Mouse (Mus musculus) kidney, postnatal 0 days (tissue): ENCODE measurements at regions not wholly inside any gene's neighbourhood (a gene's known extent, or its start where the extent isn't known, plus 50 kb on each side); places are given as distances from the start of the nearest gene placed in this dataset.
"Not testable (repeated sequence)": the region's sequence is repeated elsewhere in the genome, so short reads cannot be mapped to it uniquely, and the experiment has no call there.

Source experiments
- ATAC-seq: fragments of 200-750 bp; cut with Nextera tagmentation; replicated peaks from 2 replicates; pipeline ENCODE4 v1.8.0; 2017; ENCODE audit warnings: low read depth, moderate number of reproducible peaks, moderate TSS enrichment, moderate library complexity; ENCODE audit not compliant: low FRiP score
- DNase-seq: peaks from one replicate; pipeline ENCODE4 v3.0.0-alpha.2; 2016; ENCODE audit warnings: low spot score
- H3K27ac ChIP-seq: fragments of 300-500 bp; sonication (generic); 2 replicates; pipeline ENCODE4 v1.5.1; 2014; ENCODE audit warnings: mild to moderate bottlenecking
- H3K27me3 ChIP-seq: fragments of 300-500 bp; sonication (generic); 2 replicates; pipeline ENCODE4 v1.6.1; 2014; ENCODE audit warnings: low read length, mixed read lengths; ENCODE audit not compliant: insufficient read depth
- H3K36me3 ChIP-seq: fragments of 300-500 bp; sonication (generic); 2 replicates; pipeline ENCODE4 v1.6.1; 2014; ENCODE audit warnings: low read length, mixed read lengths; ENCODE audit not compliant: insufficient read depth
- H3K4me1 ChIP-seq: fragments of 300-500 bp; sonication (generic); replicated peaks from 2 replicates; pipeline ENCODE4 v1.6.1; 2014; ENCODE audit warnings: antibody characterized with exemption, low read length, mixed read lengths; ENCODE audit not compliant: insufficient read depth
- H3K4me2 ChIP-seq: fragments of 300-500 bp; sonication (generic); 2 replicates; pipeline ENCODE4 v1.6.1; 2014; ENCODE audit warnings: mild to moderate bottlenecking, low read length, moderate library complexity, mixed read lengths
- H3K4me3 ChIP-seq: fragments of 300-500 bp; sonication (generic); replicated peaks from 2 replicates; pipeline ENCODE4 v1.5.1; 2014; ENCODE audit warnings: low read depth, low read length
- H3K9ac ChIP-seq: fragments of 300-500 bp; sonication (generic); 2 replicates; pipeline ENCODE4 v1.6.1; 2014; ENCODE audit warnings: low read depth, low read length
- H3K9me3 ChIP-seq: fragments of 300-500 bp; sonication (generic); replicated peaks from 2 replicates; pipeline ENCODE4 v1.6.1; 2016; ENCODE audit warnings: low read length, inconsistent platforms, mixed read lengths
- CTCF ChIP-seq: IDR thresholded peaks from 2 replicates; pipeline ENCODE4 v1.5.1; 2016; ENCODE audit warnings: antibody characterized with exemption, low read depth, mild to moderate bottlenecking, moderate library complexity
- WGBS: fragments of 180-500 bp; shearing (Covaris S2); extraction: QIAGEN DNeasy Blood & Tissue Kit; methylation state at CpG from one replicate; pipeline ENCODE4 v1.1.7; 2014; 5-methylcytosine and 5-hydroxymethylcytosine counted together

GRCm38 (mm10) chr5:12759634-12760033, 365.6 kb upstream of the Sema3a start:
- Histone ChIP-seq H3K36me3 (no peaks in the 10 kb centered on the region), H3K27me3 (no peaks in the 10 kb centered on the region), H3K27ac (no peak overlapping the region), H3K9ac (no peak overlapping the region), H3K4me1 (no peaks in the 10 kb centered on the region), H3K4me3 (no peak overlapping the region), H3K9me3 (no peaks in the 10 kb centered on the region), H3K4me2 (no peak overlapping the region)
- DNase-seq (no peak), ATAC-seq (no peak)
- no peak for TF ChIP-seq CTCF

GRCm38 (mm10) chr5:12767383-12767782, 357.8 kb upstream of the Sema3a start:
- no peak overlapping the region for H3K27ac ChIP-seq
- ATAC-seq (no peak), DNase-seq (no peak)
- TF ChIP-seq CTCF, result no peak
- H3K36me3 ChIP-seq, result no peaks in the 10 kb centered on the region
- no peaks in the 10 kb centered on the region for H3K27me3 ChIP-seq
- H3K4me2 ChIP-seq, result no peak overlapping the region
- 86% methylated on average over 1 of the region's 1 CpGs for WGBS
- no peak overlapping the region for H3K4me3 ChIP-seq
- no peak overlapping the region for H3K9ac ChIP-seq
- H3K9me3 ChIP-seq, result no peaks in the 10 kb centered on the region
- H3K4me1 ChIP-seq, result no peaks in the 10 kb centered on the region

GRCm38 (mm10) chr5:12782681-12783080, 342.5 kb upstream of the Sema3a start:
- H3K9ac ChIP-seq, result no peak overlapping the region
- DNase-seq, result no peak
- 94% methylated on average over 3 of the region's 3 CpGs for WGBS
- ATAC-seq, result no peak
- H3K4me2 ChIP-seq, result no peak overlapping the region
- no peaks in the 10 kb centered on the region for H3K9me3 ChIP-seq
- H3K27me3 ChIP-seq, result no peaks in the 10 kb centered on the region
- no peaks in the 10 kb centered on the region for H3K4me1 ChIP-seq
- no peak overlapping the region for H3K4me3 ChIP-seq
- H3K27ac ChIP-seq, result no peak overlapping the region
- TF ChIP-seq CTCF, result no peak
- H3K36me3 ChIP-seq, result no peaks in the 10 kb centered on the region

GRCm38 (mm10) chr5:12808729-12809128, 316.5 kb upstream of the Sema3a start:
- no peak overlapping the region for H3K27ac ChIP-seq
- no peaks in the 10 kb centered on the region for H3K27me3 ChIP-seq
- no peak for TF ChIP-seq CTCF
- no peaks in the 10 kb centered on the region for H3K9me3 ChIP-seq
- no peaks in the 10 kb centered on the region for H3K36me3 ChIP-seq
- H3K4me2 ChIP-seq, result no peak overlapping the region
- DNase-seq (no peak), ATAC-seq (no peak)
- H3K9ac ChIP-seq, result no peak overlapping the region
- 67% methylated on average over 1 of the region's 1 CpGs for WGBS
- H3K4me1 ChIP-seq, result no peaks in the 10 kb centered on the region
- H3K4me3 ChIP-seq, result no peak overlapping the region

GRCm38 (mm10) chr5:12809884-12810283, 315.3 kb upstream of the Sema3a start:
- no peak for ATAC-seq
- no peak overlapping the region for H3K27ac ChIP-seq
- no peaks in the 10 kb centered on the region for H3K36me3 ChIP-seq
- no peak overlapping the region for H3K4me3 ChIP-seq
- H3K4me2 ChIP-seq, result no peak overlapping the region
- no peaks in the 10 kb centered on the region for H3K4me1 ChIP-seq
- no peak overlapping the region for H3K9ac ChIP-seq
- H3K27me3 ChIP-seq, result no peaks in the 10 kb centered on the region
- TF ChIP-seq CTCF, result no peak
- 72% methylated on average over 2 of the region's 2 CpGs for WGBS
- no peak for DNase-seq
- H3K9me3 ChIP-seq, result no peaks in the 10 kb centered on the region

GRCm38 (mm10) chr5:12847207-12847606, 278.0 kb upstream of the Sema3a start:
- not testable (repeated sequence) for H3K4me2 ChIP-seq, H3K27ac ChIP-seq, H3K9me3 ChIP-seq, DNase-seq, H3K4me1 ChIP-seq, H3K4me3 ChIP-seq, ATAC-seq, H3K27me3 ChIP-seq, H3K9ac ChIP-seq, H3K36me3 ChIP-seq
- 82% methylated on average over 3 of the region's 3 CpGs for WGBS

GRCm38 (mm10) chr5:12856869-12857268, 268.3 kb upstream of the Sema3a start:
- Histone ChIP-seq H3K9ac (no peak overlapping the region), H3K27me3 (no peaks in the 10 kb centered on the region), H3K4me1 (no peaks in the 10 kb centered on the region), H3K27ac (no peak overlapping the region), H3K4me2 (no peak overlapping the region), H3K36me3 (no peaks in the 10 kb centered on the region), H3K9me3 (no peaks in the 10 kb centered on the region), H3K4me3 (no peak overlapping the region)
- ATAC-seq (no peak), DNase-seq (peak; percentile 46)
- TF ChIP-seq CTCF, result no peak
- 53% methylated on average over 2 of the region's 2 CpGs for WGBS
